Mouse (Mus musculus): ENCODE data around the gene Acsl1. TPM values are rescaled to one million over a fixed set of nuclear protein-coding genes. Genes with fewer than 3 reads are reported as not detected.

The Acsl1 gene
- polyA plus RNA-seq, 2 experiments = 39.4 to 64.2 TPM

GRCm38 (mm10) chr8:46480533-46480900, 9.7 kb downstream of the Acsl1 start:
- Histone ChIP-seq H3K4me2 (ENCODE audit: low read depth) (no peak overlapping the region), H3K4me3 (ENCODE audit: insufficient read depth in 1 of 2, low read depth in 2 of 2, low read length in 2 of 2) (no peak overlapping the region), H3K9ac (replicated peaks) (no peak overlapping the region), H3K27ac (no peak overlapping the region), H3K4me1 (replicated peaks; ENCODE audit: control insufficient read depth in 2 of 2, insufficient read depth in 2 of 2, low read length in 1 of 2) (peaks cover 17 to 50% of the 10 kb centered on the region in 2 experiments), H3K36me3 (replicated peaks; ENCODE audit: control insufficient read depth, insufficient read depth, low read depth) (peaks cover 4% of the 10 kb centered on the region), H3K27me3 (ENCODE audit: control insufficient read depth, insufficient read depth, low read length) (no peaks in the 10 kb centered on the region), H3K9me3 (ENCODE audit: control insufficient read depth, low read length) (no peaks in the 10 kb centered on the region)
- TF ChIP-seq CTCF (IDR thresholded peaks at IDR 0.05; ENCODE audit: low read depth) (no peak), EP300 (IDR thresholded peaks at IDR 0.05; ENCODE audit: low read depth) (no peak)
- no peak for DNase-seq (ENCODE audit: low read depth in 3 of 3, low spot score in 3 of 3)
- no peak for ATAC-seq (ENCODE audit: insufficient read depth)
- WGBS (ENCODE audit: insufficient replicate concordance) = 57% methylated on average over 6 of the region's 6 CpGs

GRCm38 (mm10) chr8:46482771-46483170, 11.9 kb downstream of the Acsl1 start:
- no peak overlapping the region for H3K9ac ChIP-seq (replicated peaks)
- H3K4me2 ChIP-seq (ENCODE audit: low read depth) = no peak overlapping the region
- TF ChIP-seq CTCF (IDR thresholded peaks at IDR 0.05; ENCODE audit: low read depth) = no peak
- no peak for TF ChIP-seq EP300 (IDR thresholded peaks at IDR 0.05; ENCODE audit: low read depth)
- no peak overlapping the region for H3K4me3 ChIP-seq (ENCODE audit: insufficient read depth in 1 of 2, low read depth in 2 of 2, low read length in 2 of 2)
- no peaks in the 10 kb centered on the region for H3K27me3 ChIP-seq (ENCODE audit: control insufficient read depth, insufficient read depth, low read length)
- no peak overlapping the region for H3K27ac ChIP-seq
- peaks cover 4% of the 10 kb centered on the region for H3K36me3 ChIP-seq (replicated peaks; ENCODE audit: control insufficient read depth, insufficient read depth, low read depth)
- DNase-seq (ENCODE audit: low read depth in 3 of 3, low spot score in 3 of 3) (no peak), ATAC-seq (ENCODE audit: insufficient read depth) (no peak)
- 62% methylated on average over 4 of the region's 4 CpGs for WGBS (ENCODE audit: insufficient replicate concordance)
- no peaks in the 10 kb centered on the region for H3K9me3 ChIP-seq (ENCODE audit: control insufficient read depth, low read length)
- H3K4me1 ChIP-seq (replicated peaks; ENCODE audit: control insufficient read depth in 2 of 2, insufficient read depth in 2 of 2, low read length in 1 of 2) = peaks cover 12 to 33% of the 10 kb centered on the region in 2 experiments

- ATAC-seq (ENCODE audit: insufficient read depth) = no peak
- Histone ChIP-seq H3K9ac (replicated peaks) (no peak overlapping the region), H3K4me2 (ENCODE audit: low read depth) (no peak overlapping the region), H3K4me1 (replicated peaks; ENCODE audit: control insufficient read depth in 2 of 2, insufficient read depth in 2 of 2, low read length in 1 of 2) (peaks cover 9 to 33% of the 10 kb centered on the region in 2 experiments), H3K4me3 (ENCODE audit: insufficient read depth in 1 of 2, low read depth in 2 of 2, low read length in 2 of 2) (no peak overlapping the region), H3K27ac (no peak overlapping the region), H3K27me3 (ENCODE audit: control insufficient read depth, insufficient read depth, low read length) (no peaks in the 10 kb centered on the region), H3K9me3 (ENCODE audit: control insufficient read depth, low read length) (no peaks in the 10 kb centered on the region), H3K36me3 (replicated peaks; ENCODE audit: control insufficient read depth, insufficient read depth, low read depth) (peaks cover 4% of the 10 kb centered on the region)
- no peak for TF ChIP-seq EP300 (IDR thresholded peaks at IDR 0.05; ENCODE audit: low read depth)
- no peak for TF ChIP-seq CTCF (IDR thresholded peaks at IDR 0.05; ENCODE audit: low read depth)
- WGBS (ENCODE audit: insufficient replicate concordance) = 66% methylated on average over 4 of the region's 4 CpGs
- no peak for DNase-seq (ENCODE audit: low read depth in 3 of 3, low spot score in 3 of 3)
These were observed 12.4 kb downstream of the Acsl1 start for GRCm38 (mm10) chr8:46483247-46483646.

- Histone ChIP-seq H3K27ac (peak overlapping the region; percentile 12; the same call in 1 of the 2 replicates), H3K9me3 (ENCODE audit: control insufficient read depth, low read length) (no peaks in the 10 kb centered on the region), H3K36me3 (replicated peaks; ENCODE audit: control insufficient read depth, insufficient read depth, low read depth) (peaks cover 4% of the 10 kb centered on the region), H3K9ac (replicated peaks) (no peak overlapping the region), H3K4me3 (ENCODE audit: insufficient read depth in 1 of 2, low read depth in 2 of 2, low read length in 2 of 2) (no peak overlapping the region), H3K27me3 (ENCODE audit: control insufficient read depth, insufficient read depth, low read length) (no peaks in the 10 kb centered on the region), H3K4me1 (replicated peaks; ENCODE audit: control insufficient read depth in 2 of 2, insufficient read depth in 2 of 2, low read length in 1 of 2) (peaks cover 9 to 30% of the 10 kb centered on the region in 2 experiments), H3K4me2 (ENCODE audit: low read depth) (no peak overlapping the region)
- TF ChIP-seq EP300 (IDR thresholded peaks at IDR 0.05; ENCODE audit: low read depth) (no peak), CTCF (IDR thresholded peaks at IDR 0.05; ENCODE audit: low read depth) (no peak)
- ATAC-seq (ENCODE audit: insufficient read depth) (no peak), DNase-seq (ENCODE audit: low read depth in 3 of 3, low spot score in 3 of 3) (no peak)
- 43% methylated on average over 4 of the region's 4 CpGs for WGBS (ENCODE audit: insufficient replicate concordance)
These were observed 13.2 kb downstream of the Acsl1 start for GRCm38 (mm10) chr8:46484077-46484476.

- DNase-seq (ENCODE audit: low read depth in 3 of 3, low spot score in 3 of 3) (no peak), ATAC-seq (ENCODE audit: insufficient read depth) (peak; percentile 64; the same call in 1 of the 2 replicates)
- Histone ChIP-seq H3K4me1 (replicated peaks; ENCODE audit: control insufficient read depth in 2 of 2, insufficient read depth in 2 of 2, low read length in 1 of 2) (peaks cover 9 to 26% of the 10 kb centered on the region in 2 experiments), H3K4me2 (ENCODE audit: low read depth) (no peak overlapping the region), H3K4me3 (ENCODE audit: insufficient read depth in 1 of 2, low read depth in 2 of 2, low read length in 2 of 2) (no peak overlapping the region), H3K27me3 (ENCODE audit: control insufficient read depth, insufficient read depth, low read length) (no peaks in the 10 kb centered on the region), H3K9me3 (ENCODE audit: control insufficient read depth, low read length) (no peaks in the 10 kb centered on the region), H3K9ac (replicated peaks) (no peak overlapping the region), H3K27ac (no peak overlapping the region), H3K36me3 (replicated peaks; ENCODE audit: control insufficient read depth, insufficient read depth, low read depth) (peaks cover 4% of the 10 kb centered on the region)
- 54% methylated on average over 8 of the region's 8 CpGs for WGBS (ENCODE audit: insufficient replicate concordance)
- TF ChIP-seq CTCF (IDR thresholded peaks at IDR 0.05; ENCODE audit: low read depth) (no peak), EP300 (IDR thresholded peaks at IDR 0.05; ENCODE audit: low read depth) (no peak)
These were observed 14.2 kb downstream of the Acsl1 start for GRCm38 (mm10) chr8:46484931-46485463.
